Mouse (Mus musculus): ENCODE data around the gene Dnajc16. TPM values are rescaled to one million over a fixed set of nuclear protein-coding genes. Genes with fewer than 3 reads are reported as not detected.

Dnajc16 gene
- polyA plus RNA-seq (2015; fragmentation: Nextera tagmentation; extraction: Ambion mirVana): 2.0 and 2.2 TPM in 2 replicates

DNA sequence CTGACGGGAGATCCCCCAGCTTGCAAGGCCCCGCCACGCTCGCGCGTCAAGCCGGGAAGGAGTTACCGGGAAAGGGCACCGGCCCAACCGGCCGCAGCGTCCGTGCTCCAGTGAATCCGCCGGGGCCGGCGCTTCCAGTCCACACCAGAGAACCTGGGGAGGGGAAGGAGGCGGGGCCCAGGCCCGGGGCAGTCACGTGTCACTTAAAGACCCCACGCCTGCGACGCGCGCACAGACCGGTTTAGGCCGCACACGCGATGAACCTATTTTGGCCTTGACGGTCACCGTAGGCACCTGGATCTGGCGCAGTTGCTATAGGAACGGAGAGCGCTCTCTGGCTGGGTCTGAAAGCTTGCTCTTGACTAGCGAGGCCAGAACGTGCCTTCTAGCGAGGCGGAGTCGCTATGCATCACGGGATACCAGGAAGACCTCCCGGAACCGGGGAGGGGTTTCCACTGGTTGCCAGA is at the start of gene Dnajc16:
Gene Dnajc16 (minus strand): TSS at position 408 of the 467 bp plus-strand sequence.
- H3K4me2 ChIP-seq: peak within 1 kb of the TSS; percentile 90
- H3K36me3 ChIP-seq (replicated peaks): peaks cover 31% of the 10 kb centered on the region
- H3K27ac ChIP-seq (replicated peaks): peak within 1 kb of the TSS; percentile 98
- H3K9me3 ChIP-seq (replicated peaks): no peaks in the 10 kb centered on the region
- peaks cover 55% of the 10 kb centered on the region for H3K4me1 ChIP-seq (replicated peaks)
- H3K4me3 ChIP-seq (replicated peaks): peak within 1 kb of the TSS; percentile 87
- H3K27me3 ChIP-seq: no peaks in the 10 kb centered on the region
- under 1% methylated on average over 42 of the region's 42 CpGs for WGBS (ENCODE audit: insufficient replicate concordance)
- peak within 1 kb of the TSS; percentile 94 for H3K9ac ChIP-seq
- peak; percentile 66 for ATAC-seq (ENCODE audit: insufficient read depth)

DNA sequence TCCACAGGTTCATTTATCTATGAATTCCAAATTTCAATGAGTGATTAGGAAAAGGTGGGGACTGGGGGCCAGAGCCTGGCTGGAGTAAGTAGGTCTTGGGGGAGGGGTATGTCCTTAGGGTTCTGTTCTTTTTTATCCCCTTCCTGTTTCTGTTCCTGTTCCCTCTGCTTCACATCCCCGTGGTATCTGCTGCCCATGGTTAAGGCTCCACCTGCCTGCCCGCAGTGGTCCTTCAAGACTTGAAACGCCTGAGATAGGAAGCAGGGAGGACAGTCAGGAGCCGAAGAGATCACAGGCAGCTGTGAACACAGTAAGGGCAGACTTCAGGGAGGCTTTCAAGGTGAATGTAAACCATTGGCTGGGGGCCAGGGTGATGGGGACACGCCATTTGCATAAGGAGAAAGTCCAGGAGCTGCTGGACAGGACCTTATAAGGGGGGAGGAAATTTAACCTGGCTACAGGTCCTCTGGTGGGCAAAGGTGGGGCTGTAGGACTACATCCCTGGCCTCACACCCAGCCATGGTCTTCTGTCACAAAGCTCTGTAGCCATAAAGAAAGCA is 43.9 kb upstream of the Dnajc16 start:
- 35% methylated on average over 5 of the region's 5 CpGs for WGBS (ENCODE audit: insufficient replicate concordance)
- Histone ChIP-seq H3K4me2 (no peak overlapping the region), H3K4me3 (replicated peaks) (no peak overlapping the region), H3K4me1 (replicated peaks) (no peaks in the 10 kb centered on the region), H3K9ac (no peak overlapping the region), H3K36me3 (replicated peaks) (no peaks in the 10 kb centered on the region), H3K9me3 (replicated peaks) (no peaks in the 10 kb centered on the region), H3K27me3 (peaks cover 9% of the 10 kb centered on the region; the same call in 1 of the 2 replicates), H3K27ac (replicated peaks) (no peak overlapping the region)
- ATAC-seq (ENCODE audit: insufficient read depth): no peak

DNA sequence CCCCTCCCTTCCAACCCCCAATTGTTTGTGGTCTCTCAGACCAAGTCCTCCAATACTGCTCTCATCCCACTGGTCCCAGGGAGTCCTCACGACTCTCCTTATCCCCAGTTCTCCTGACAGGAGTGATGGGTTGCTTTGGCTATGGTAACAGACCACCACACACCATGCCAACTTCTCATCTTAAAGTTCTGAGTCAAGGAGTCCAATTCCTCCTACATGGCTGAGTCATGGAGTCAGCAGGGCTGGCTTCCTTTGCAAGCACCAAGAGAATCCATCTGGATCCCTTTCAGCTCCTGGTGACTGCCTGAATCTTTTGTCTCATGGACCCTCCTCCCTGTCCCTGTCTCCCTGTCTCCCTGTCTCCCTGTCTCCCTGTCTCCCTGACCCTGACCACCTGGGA is 43.2 kb upstream of the Dnajc16 start:
- WGBS (ENCODE audit: insufficient replicate concordance): 59% methylated on average over 1 of the region's 1 CpGs
- ATAC-seq (ENCODE audit: insufficient read depth): no peak
- H3K4me2 ChIP-seq: no peak overlapping the region
- no peak overlapping the region for H3K4me3 ChIP-seq (replicated peaks)
- H3K9me3 ChIP-seq (replicated peaks): no peaks in the 10 kb centered on the region
- no peaks in the 10 kb centered on the region for H3K4me1 ChIP-seq (replicated peaks)
- no peak overlapping the region for H3K9ac ChIP-seq
- H3K27ac ChIP-seq (replicated peaks): no peak overlapping the region
- no peaks in the 10 kb centered on the region for H3K36me3 ChIP-seq (replicated peaks)
- peaks cover 9% of the 10 kb centered on the region; the same call in 1 of the 2 replicates for H3K27me3 ChIP-seq

DNA sequence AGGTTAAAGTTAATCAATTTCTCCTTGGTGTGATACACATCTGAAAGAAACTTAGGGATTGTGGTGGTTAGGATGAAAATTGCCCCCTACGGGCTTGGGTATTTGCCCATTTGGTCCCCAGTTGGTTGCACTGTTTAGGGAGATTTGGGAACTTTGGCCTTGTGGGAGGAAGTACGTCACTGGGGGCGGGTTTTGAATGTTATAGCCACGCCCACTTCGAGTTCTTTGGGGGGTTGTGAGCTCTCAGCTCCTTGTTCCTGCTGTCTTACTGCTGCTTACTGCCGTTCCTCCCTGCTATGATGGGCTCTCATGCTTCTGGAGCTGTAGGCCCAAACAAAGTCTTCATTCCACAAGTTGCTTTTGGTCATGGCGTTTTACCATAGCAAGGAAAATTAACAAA is 40.6 kb upstream of the Dnajc16 start:
- Histone ChIP-seq H3K36me3 (replicated peaks) (no peaks in the 10 kb centered on the region), H3K27ac (replicated peaks) (no peak overlapping the region), H3K9ac (no peak overlapping the region), H3K9me3 (replicated peaks) (no peaks in the 10 kb centered on the region), H3K4me1 (replicated peaks) (no peaks in the 10 kb centered on the region), H3K27me3 (peaks cover 9% of the 10 kb centered on the region; the same call in 1 of the 2 replicates), H3K4me3 (replicated peaks) (no peak overlapping the region), H3K4me2 (no peak overlapping the region)
- ATAC-seq (ENCODE audit: insufficient read depth): no peak
- WGBS (ENCODE audit: insufficient replicate concordance): 59% methylated on average over 7 of the region's 7 CpGs

DNA sequence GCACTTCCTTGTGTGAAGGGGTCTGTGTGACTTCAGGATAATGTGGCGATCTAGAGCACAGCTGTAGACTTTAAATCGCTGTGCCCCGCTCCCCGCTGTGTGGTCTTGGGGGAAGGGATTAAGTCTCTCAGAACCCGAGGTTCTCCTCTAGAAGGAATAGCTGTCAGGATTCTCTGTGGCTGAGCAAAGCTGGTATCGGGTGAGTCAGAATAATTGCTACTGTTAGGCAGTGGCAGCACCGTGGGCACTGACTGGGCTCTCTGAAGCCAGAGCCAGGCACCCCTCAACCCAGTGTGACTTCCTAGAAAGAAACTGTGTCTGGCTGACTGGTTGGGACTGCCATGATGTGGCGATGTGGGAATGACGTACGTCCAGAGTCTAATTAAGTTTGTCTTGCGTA is 39.6 kb upstream of the Dnajc16 start:
- WGBS (ENCODE audit: insufficient replicate concordance): 62% methylated on average over 11 of the region's 11 CpGs
- Histone ChIP-seq H3K4me3 (replicated peaks) (no peak overlapping the region), H3K4me2 (no peak overlapping the region), H3K9ac (no peak overlapping the region), H3K27ac (replicated peaks) (no peak overlapping the region), H3K27me3 (peaks cover 6% of the 10 kb centered on the region; the same call in 1 of the 2 replicates), H3K4me1 (replicated peaks) (no peaks in the 10 kb centered on the region), H3K9me3 (replicated peaks) (no peaks in the 10 kb centered on the region), H3K36me3 (replicated peaks) (no peaks in the 10 kb centered on the region)
- ATAC-seq (ENCODE audit: insufficient read depth): no peak

DNA sequence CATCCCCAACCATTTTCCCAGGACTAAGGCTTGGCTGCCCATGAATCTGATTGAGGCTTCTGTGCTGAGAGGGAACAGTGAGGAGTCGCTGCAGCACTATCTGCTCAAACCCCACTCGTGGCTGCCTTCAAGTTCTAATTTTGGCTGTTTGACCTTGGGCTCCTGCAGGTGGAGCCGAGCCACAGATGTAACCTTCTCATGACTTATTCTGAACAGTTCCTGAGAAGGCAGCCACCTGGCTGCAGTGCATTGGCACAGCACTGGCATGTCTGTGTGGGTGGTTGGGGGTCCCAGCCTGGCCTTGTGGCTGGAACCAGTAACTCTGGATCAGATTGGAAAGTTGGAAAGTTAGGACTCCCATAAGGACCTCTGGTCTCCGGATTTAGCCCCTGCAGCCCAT is 37.4 kb upstream of the Dnajc16 start:
- WGBS (ENCODE audit: insufficient replicate concordance): 48% methylated on average over 4 of the region's 4 CpGs
- no peak overlapping the region for H3K9ac ChIP-seq
- no peak overlapping the region for H3K4me3 ChIP-seq (replicated peaks)
- no peaks in the 10 kb centered on the region for H3K36me3 ChIP-seq (replicated peaks)
- no peak overlapping the region for H3K4me2 ChIP-seq
- no peak for ATAC-seq (ENCODE audit: insufficient read depth)
- H3K9me3 ChIP-seq (replicated peaks): no peaks in the 10 kb centered on the region
- peaks cover 9% of the 10 kb centered on the region for H3K4me1 ChIP-seq (replicated peaks)
- H3K27ac ChIP-seq (replicated peaks): no peak overlapping the region
- H3K27me3 ChIP-seq: no peaks in the 10 kb centered on the region

DNA sequence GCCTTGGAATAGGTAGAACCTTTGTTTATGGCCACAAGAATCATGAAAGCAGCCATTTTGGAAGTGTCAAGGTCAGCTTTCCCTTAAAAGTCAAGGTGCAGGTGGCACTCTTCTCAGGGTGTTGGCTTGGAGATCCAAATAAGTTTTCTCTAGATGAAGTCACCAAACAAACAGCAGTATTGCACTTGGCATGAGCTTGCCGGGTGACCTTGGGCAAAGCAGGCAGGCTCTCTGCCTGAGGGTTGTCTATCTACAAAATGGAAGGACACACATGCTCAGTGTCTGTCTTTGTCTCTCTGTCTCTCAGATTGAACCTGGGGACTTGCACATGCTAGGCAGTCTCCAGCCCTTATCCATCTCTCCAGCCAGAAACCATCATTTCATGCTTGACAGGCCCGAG is 36.7 kb upstream of the Dnajc16 start:
- Histone ChIP-seq H3K4me2 (no peak overlapping the region), H3K27me3 (no peaks in the 10 kb centered on the region), H3K27ac (replicated peaks) (no peak overlapping the region), H3K4me3 (replicated peaks) (no peak overlapping the region), H3K9ac (no peak overlapping the region), H3K9me3 (replicated peaks) (no peaks in the 10 kb centered on the region), H3K4me1 (replicated peaks) (peaks cover 15% of the 10 kb centered on the region), H3K36me3 (replicated peaks) (no peaks in the 10 kb centered on the region)
- WGBS (ENCODE audit: insufficient replicate concordance): 71% methylated on average over 2 of the region's 2 CpGs
- ATAC-seq (ENCODE audit: insufficient read depth): no peak

DNA sequence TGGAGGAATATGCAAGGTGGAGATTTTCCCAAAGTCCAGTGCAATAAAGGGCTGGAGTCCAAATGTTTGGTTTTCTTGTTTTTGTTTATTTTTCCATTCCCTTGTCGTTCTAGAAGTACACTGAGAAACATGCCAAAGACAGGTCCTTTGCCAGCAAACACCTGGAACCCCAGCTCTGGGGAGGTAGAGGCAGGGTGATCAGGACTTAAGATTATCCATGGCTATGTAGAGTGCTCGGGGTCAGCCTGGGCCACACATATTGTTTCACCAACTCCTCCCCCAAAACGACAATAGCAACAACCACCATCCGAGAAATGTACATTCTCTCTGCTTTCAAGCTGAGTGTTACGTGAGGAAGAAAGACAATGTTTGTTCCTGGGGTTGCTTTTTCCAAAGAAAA is 35.3 kb upstream of the Dnajc16 start, which contains the start of gene Cela2a:
Gene Cela2a (minus strand): TSS at position 101 of the 400 bp plus-strand sequence.
- Histone ChIP-seq H3K9me3 (replicated peaks) (no peaks in the 10 kb centered on the region), H3K4me1 (replicated peaks) (peaks cover 15% of the 10 kb centered on the region), H3K4me2 (no peak within 1 kb of the TSS), H3K36me3 (replicated peaks) (no peaks in the 10 kb centered on the region), H3K27me3 (no peaks in the 10 kb centered on the region), H3K9ac (no peak within 1 kb of the TSS), H3K4me3 (replicated peaks) (no peak within 1 kb of the TSS), H3K27ac (replicated peaks) (no peak within 1 kb of the TSS)
- WGBS (ENCODE audit: insufficient replicate concordance): 46% methylated on average over 5 of the region's 5 CpGs
- ATAC-seq (ENCODE audit: insufficient read depth): no peak

DNA sequence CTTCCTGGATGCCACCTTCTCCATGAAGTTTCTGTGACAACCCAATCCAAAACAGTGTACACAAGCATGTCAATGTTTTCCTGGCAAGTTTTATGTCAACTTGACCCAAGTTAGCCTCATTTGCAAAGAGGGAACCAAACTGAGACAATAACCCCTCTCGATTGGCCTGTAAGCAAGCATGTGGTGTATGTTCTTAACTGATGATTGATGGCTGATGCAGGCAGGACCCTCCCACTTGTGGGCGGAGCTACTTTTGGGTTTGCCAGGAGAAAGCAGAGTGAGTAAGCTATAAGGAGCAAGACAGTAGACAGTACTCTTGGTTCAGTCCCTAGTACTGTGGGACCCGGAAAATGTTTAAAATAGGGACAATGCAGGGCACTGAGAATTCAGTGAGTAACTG is 32.2 kb upstream of the Dnajc16 start:
- H3K4me1 ChIP-seq (replicated peaks): peaks cover 15% of the 10 kb centered on the region
- no peaks in the 10 kb centered on the region for H3K9me3 ChIP-seq (replicated peaks)
- WGBS (ENCODE audit: insufficient replicate concordance): 33% methylated on average over 3 of the region's 3 CpGs
- H3K36me3 ChIP-seq (replicated peaks): no peaks in the 10 kb centered on the region
- no peak overlapping the region for H3K4me2 ChIP-seq
- no peak overlapping the region for H3K9ac ChIP-seq
- peak; percentile 63 for ATAC-seq (ENCODE audit: insufficient read depth)
- no peak overlapping the region for H3K27ac ChIP-seq (replicated peaks)
- H3K27me3 ChIP-seq: no peaks in the 10 kb centered on the region; the same call in 1 of the 2 replicates
- H3K4me3 ChIP-seq (replicated peaks): no peak overlapping the region

DNA sequence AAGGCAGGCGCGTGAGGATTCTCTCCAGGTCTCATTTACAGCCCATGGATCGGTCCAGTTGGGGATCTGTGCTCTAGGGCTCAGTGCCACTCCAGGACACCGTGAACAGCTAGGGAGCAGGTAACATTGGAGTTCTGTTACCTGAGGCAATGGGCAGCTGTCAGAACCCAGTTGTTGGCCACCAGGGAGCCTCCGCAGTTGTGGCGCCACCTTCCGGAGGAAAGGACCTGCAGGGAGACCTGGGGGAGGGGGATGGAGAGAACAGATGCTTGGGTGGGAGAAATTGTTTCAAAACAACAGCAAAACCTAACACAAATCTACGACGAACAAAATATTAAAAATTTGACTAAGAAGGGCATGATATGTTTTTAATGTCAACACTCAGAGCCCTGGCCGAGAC is 31.4 kb upstream of the Dnajc16 start:
- H3K4me2 ChIP-seq: no peak overlapping the region
- no peaks in the 10 kb centered on the region; the same call in 1 of the 2 replicates for H3K27me3 ChIP-seq
- WGBS (ENCODE audit: insufficient replicate concordance): 62% methylated on average over 10 of the region's 10 CpGs
- H3K27ac ChIP-seq (replicated peaks): no peak overlapping the region
- no peak overlapping the region for H3K9ac ChIP-seq
- H3K4me1 ChIP-seq (replicated peaks): peaks cover 15% of the 10 kb centered on the region
- no peaks in the 10 kb centered on the region for H3K36me3 ChIP-seq (replicated peaks)
- no peaks in the 10 kb centered on the region for H3K9me3 ChIP-seq (replicated peaks)
- H3K4me3 ChIP-seq (replicated peaks): no peak overlapping the region
- ATAC-seq (ENCODE audit: insufficient read depth): no peak

DNA sequence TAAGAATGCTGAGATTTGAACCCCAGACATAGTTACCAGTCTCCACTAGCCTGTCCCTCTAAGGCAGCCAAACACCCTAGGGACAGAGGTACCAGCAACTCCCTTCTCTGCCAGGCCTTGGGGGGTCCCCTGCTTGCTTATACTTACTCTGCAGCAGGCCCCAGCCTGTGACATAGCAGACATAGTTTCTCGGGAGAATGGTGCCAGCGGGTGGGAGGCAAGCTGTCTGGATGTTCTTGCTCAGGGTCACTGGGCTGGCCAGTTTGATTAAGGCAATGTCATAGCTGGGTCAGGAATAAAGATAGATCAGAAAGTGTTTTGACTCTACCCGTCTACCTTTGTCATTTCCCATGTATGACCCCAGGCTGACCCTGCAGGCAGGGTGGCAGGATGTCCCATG is 30.4 kb upstream of the Dnajc16 start:
- Histone ChIP-seq H3K4me3 (replicated peaks) (no peak overlapping the region), H3K4me2 (no peak overlapping the region), H3K9me3 (replicated peaks) (no peaks in the 10 kb centered on the region), H3K27ac (replicated peaks) (no peak overlapping the region), H3K4me1 (replicated peaks) (peaks cover 15% of the 10 kb centered on the region), H3K9ac (no peak overlapping the region), H3K36me3 (replicated peaks) (no peaks in the 10 kb centered on the region), H3K27me3 (no peaks in the 10 kb centered on the region; the same call in 1 of the 2 replicates)
- no peak for ATAC-seq (ENCODE audit: insufficient read depth)
- WGBS (ENCODE audit: insufficient replicate concordance): 56% methylated on average over 3 of the region's 3 CpGs

DNA sequence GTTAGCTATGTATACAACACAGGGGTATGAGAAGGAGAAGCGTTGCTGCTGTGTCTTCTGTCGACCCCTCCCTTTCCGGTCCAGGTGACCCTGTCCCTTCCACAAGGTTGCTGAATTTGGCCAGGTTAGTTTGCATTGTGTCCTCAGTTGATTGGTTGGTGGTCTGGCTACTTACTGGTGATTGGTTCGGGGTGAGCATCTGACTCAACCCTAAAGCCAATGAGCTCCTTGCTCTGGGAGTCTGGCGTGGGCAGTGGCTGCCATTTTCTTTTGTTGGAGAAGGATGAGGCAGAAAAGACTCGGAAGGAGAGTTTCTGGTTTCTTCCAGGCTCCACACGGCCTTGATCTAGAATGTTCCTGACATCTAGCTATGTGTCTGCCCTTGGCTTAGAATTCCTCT is 28.6 kb upstream of the Dnajc16 start:
- Histone ChIP-seq H3K9ac (no peak overlapping the region), H3K9me3 (replicated peaks) (no peaks in the 10 kb centered on the region), H3K4me2 (no peak overlapping the region), H3K4me3 (replicated peaks) (no peak overlapping the region), H3K4me1 (replicated peaks) (peaks cover 15% of the 10 kb centered on the region), H3K27ac (replicated peaks) (no peak overlapping the region), H3K36me3 (replicated peaks) (peaks cover 3% of the 10 kb centered on the region; the same call in 1 of the 2 replicates), H3K27me3 (no peaks in the 10 kb centered on the region; the same call in 1 of the 2 replicates)
- WGBS (ENCODE audit: insufficient replicate concordance): 72% methylated on average over 7 of the region's 7 CpGs
- no peak for ATAC-seq (ENCODE audit: insufficient read depth)
